Mouse (Mus musculus): ENCODE measurements around the gene Rwdd2a. TPM values are rescaled to one million over a fixed set of nuclear protein-coding genes. Genes with fewer than 3 reads are reported as not detected.
A peak's percentile ranks its signal among the peaks of the same experiment; 100 is the strongest.

Rwdd2a gene
- polyA plus RNA-seq, 1 experiment from 2014 or later, result 2.3 TPM

DNA sequence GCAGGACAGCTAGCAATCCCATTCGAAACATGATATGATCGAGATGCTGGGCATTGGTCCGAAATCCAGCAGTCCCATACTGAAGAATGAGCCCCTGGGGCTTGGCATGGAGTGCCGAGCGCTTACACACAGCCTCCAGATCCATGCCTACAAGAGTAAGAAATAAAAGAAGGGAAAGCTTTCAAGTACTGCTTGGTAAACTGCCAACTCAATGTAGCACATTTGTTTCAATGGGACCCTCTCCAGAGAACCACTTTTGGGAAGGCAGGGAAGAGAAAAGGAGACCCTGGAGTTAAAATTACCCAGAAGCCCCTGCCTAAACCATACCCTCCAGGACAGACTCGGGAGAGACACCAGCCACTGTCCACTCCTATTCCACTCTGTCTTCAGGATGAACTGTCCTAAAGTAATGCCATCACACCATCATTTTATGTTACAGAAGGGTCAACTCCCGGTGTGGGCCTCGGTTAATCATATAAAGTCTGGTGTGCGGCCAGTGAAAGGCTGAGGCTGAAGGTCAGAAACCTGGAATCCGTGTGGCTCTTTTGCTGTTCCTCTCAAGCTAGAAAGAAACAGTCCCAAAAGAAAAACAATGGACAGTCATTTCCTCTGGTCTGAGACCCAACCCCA, 1.4 kb upstream of the Rwdd2a start:
- Histone ChIP-seq H3K4me3 (peak overlapping the region; percentile 73), H3K4me1 (peaks cover 13% of the 10 kb centered on the region; the same call in 1 of the 2 replicates), H3K27ac (no peak overlapping the region), H3K27me3 (no peaks in the 10 kb centered on the region), H3K36me3 (peaks cover 19% of the 10 kb centered on the region), H3K9me3 (no peaks in the 10 kb centered on the region), H3K4me2 (replicated peaks) (peak overlapping the region; percentile 97), H3K9ac (no peak overlapping the region)
- no peak for ATAC-seq (ENCODE audit: insufficient number of reproducible peaks, insufficient read depth, low FRiP score, low TSS enrichment)
- WGBS, result 80% methylated on average over 10 of the region's 10 CpGs

DNA sequence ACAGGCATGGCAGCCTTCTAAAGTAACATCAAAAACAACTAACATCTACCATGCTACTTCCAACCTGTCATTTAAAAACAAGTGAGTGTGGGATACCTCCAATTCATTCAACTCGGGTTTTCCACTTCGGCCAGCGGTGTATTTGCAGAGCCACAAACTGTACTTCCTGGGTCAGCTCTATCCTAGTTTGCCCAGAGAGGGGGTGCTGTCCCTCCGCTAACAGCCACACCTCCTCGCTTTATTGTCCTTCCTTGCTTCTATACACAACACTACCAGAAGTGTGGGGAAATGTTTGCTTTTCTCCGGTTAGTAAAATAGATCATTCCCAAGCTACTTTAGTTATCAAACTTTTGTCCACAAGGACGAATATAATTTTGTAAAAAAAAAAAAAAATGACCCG, 845 bp upstream of the Rwdd2a start:
- ATAC-seq (ENCODE audit: insufficient number of reproducible peaks, insufficient read depth, low FRiP score, low TSS enrichment), result no peak
- Histone ChIP-seq H3K9me3 (no peaks in the 10 kb centered on the region), H3K27me3 (no peaks in the 10 kb centered on the region), H3K4me2 (replicated peaks) (peak overlapping the region; percentile 97), H3K9ac (no peak overlapping the region), H3K36me3 (peaks cover 16% of the 10 kb centered on the region), H3K4me3 (peak overlapping the region; percentile 73), H3K27ac (no peak overlapping the region), H3K4me1 (peaks cover 13% of the 10 kb centered on the region; the same call in 1 of the 2 replicates)
- WGBS, result 16% methylated on average over 8 of the region's 8 CpGs

GRCm38 (mm10) chr9:86572196-86572595, 405 bp downstream of the Rwdd2a start:
- Histone ChIP-seq H3K27me3 (no peaks in the 10 kb centered on the region), H3K9ac (peak overlapping the region; percentile 55), H3K36me3 (peaks cover 10% of the 10 kb centered on the region), H3K27ac (0 out of 2 replicates have a peak overlapping the region, but pooled peaks have one; percentile 52), H3K4me2 (replicated peaks) (peak overlapping the region; percentile 97), H3K9me3 (no peaks in the 10 kb centered on the region), H3K4me3 (peak overlapping the region; percentile 73), H3K4me1 (peaks cover 13% of the 10 kb centered on the region; the same call in 1 of the 2 replicates)
- 1% methylated on average over 25 of the region's 25 CpGs for WGBS
- peak; percentile 38; the same call in 1 of the 2 replicates for ATAC-seq (ENCODE audit: insufficient number of reproducible peaks, insufficient read depth, low FRiP score, low TSS enrichment)

DNA sequence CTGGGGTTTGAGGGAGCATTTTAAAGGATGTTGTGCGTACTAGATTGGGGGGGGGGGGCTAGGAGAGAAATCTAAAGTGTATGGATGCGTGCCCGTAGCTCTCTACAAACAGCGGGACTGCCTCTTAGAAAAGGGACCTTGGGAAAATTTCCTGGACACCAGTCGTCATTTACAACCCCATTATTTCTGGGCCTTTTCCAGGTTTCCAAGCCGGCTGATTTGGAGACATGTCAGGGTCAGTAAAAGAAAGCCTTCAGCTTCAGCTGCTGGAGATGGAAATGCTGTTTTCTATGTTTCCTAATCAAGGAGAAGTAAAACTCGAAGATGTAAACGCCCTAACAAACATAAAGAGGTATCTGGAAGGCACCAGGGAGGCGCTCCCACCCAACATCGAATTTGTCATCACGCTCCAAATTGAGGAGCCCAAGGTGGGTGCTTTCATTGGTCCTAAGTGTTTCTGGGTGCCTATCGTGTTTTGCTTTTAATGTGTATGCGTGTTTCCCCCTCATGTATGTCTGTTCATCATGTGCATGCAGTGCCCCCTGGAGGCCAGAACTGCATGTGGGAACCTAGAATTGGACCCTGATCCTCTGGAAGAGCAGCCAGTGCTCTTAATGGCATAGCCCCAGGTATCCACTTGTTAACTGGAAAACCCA, 973 bp downstream of the Rwdd2a start:
- H3K4me1 ChIP-seq, result peaks cover 13% of the 10 kb centered on the region; the same call in 1 of the 2 replicates
- 0 out of 2 replicates have a peak overlapping the region, but pooled peaks have one; percentile 55 for H3K9ac ChIP-seq
- no peak for ATAC-seq (ENCODE audit: insufficient number of reproducible peaks, insufficient read depth, low FRiP score, low TSS enrichment)
- H3K27me3 ChIP-seq, result no peaks in the 10 kb centered on the region
- H3K4me3 ChIP-seq, result peak overlapping the region; percentile 73
- 11% methylated on average over 13 of the region's 13 CpGs for WGBS
- H3K9me3 ChIP-seq, result no peaks in the 10 kb centered on the region
- H3K36me3 ChIP-seq, result peaks cover 10% of the 10 kb centered on the region
- H3K27ac ChIP-seq, result no peak overlapping the region
- H3K4me2 ChIP-seq (replicated peaks), result peak overlapping the region; percentile 97

- Histone ChIP-seq H3K9me3 (no peaks in the 10 kb centered on the region), H3K4me3 (no peak overlapping the region), H3K4me1 (peaks cover 13% of the 10 kb centered on the region; the same call in 1 of the 2 replicates), H3K27me3 (no peaks in the 10 kb centered on the region), H3K36me3 (peaks cover 8% of the 10 kb centered on the region), H3K9ac (no peak overlapping the region), H3K4me2 (replicated peaks) (no peak overlapping the region), H3K27ac (no peak overlapping the region)
- no peak for ATAC-seq (ENCODE audit: insufficient number of reproducible peaks, insufficient read depth, low FRiP score, low TSS enrichment)
- 76% methylated on average over 20 of the region's 20 CpGs for WGBS
These were observed 2.0 kb downstream of the Rwdd2a start for GRCm38 (mm10) chr9:86573616-86574303.

DNA sequence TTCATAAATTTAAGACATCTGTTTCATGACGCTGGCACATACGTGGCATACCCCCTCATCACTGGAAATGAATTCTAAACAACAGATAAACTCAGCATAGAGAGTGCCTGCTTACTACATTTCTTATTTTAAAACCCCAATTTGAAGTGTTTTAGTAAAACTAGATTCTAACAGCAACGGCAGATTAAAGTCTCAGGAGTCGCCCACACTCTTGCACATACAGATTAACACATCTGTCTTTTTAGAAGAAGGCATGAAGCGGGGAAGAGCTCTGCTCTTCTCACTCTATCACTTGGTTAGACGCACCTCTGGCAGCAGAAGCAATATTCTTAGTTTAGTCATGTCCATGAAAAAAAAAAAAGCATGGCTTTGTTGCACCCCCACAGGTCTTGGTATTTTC, 3.4 kb downstream of the Rwdd2a start:
- H3K36me3 ChIP-seq, result no peaks in the 10 kb centered on the region
- no peak overlapping the region for H3K4me2 ChIP-seq (replicated peaks)
- no peak overlapping the region for H3K4me3 ChIP-seq
- H3K27me3 ChIP-seq, result no peaks in the 10 kb centered on the region
- no peak for ATAC-seq (ENCODE audit: insufficient number of reproducible peaks, insufficient read depth, low FRiP score, low TSS enrichment)
- WGBS, result 84% methylated on average over 6 of the region's 6 CpGs
- H3K27ac ChIP-seq, result no peak overlapping the region
- H3K4me1 ChIP-seq, result peaks cover 13% of the 10 kb centered on the region; the same call in 1 of the 2 replicates
- H3K9ac ChIP-seq, result no peak overlapping the region
- H3K9me3 ChIP-seq, result no peaks in the 10 kb centered on the region

- no peaks in the 10 kb centered on the region for H3K4me1 ChIP-seq
- H3K4me2 ChIP-seq (replicated peaks), result no peak overlapping the region
- no peak overlapping the region for H3K9ac ChIP-seq
- H3K27ac ChIP-seq, result no peak overlapping the region
- WGBS, result 84% methylated on average over 10 of the region's 10 CpGs
- no peak for ATAC-seq (ENCODE audit: insufficient number of reproducible peaks, insufficient read depth, low FRiP score, low TSS enrichment)
- H3K36me3 ChIP-seq, result no peaks in the 10 kb centered on the region
- no peaks in the 10 kb centered on the region for H3K27me3 ChIP-seq
- no peak overlapping the region for H3K4me3 ChIP-seq
- no peaks in the 10 kb centered on the region for H3K9me3 ChIP-seq
These were observed 7.9 kb downstream of the Rwdd2a start for GRCm38 (mm10) chr9:86579657-86580056.

- WGBS, result 44% methylated on average over 3 of the region's 3 CpGs
- Histone ChIP-seq H3K9ac (no peak overlapping the region), H3K27ac (no peak overlapping the region)
These were observed 11.9 kb downstream of the Rwdd2a start for GRCm38 (mm10) chr9:86583740-86584139.

DNA sequence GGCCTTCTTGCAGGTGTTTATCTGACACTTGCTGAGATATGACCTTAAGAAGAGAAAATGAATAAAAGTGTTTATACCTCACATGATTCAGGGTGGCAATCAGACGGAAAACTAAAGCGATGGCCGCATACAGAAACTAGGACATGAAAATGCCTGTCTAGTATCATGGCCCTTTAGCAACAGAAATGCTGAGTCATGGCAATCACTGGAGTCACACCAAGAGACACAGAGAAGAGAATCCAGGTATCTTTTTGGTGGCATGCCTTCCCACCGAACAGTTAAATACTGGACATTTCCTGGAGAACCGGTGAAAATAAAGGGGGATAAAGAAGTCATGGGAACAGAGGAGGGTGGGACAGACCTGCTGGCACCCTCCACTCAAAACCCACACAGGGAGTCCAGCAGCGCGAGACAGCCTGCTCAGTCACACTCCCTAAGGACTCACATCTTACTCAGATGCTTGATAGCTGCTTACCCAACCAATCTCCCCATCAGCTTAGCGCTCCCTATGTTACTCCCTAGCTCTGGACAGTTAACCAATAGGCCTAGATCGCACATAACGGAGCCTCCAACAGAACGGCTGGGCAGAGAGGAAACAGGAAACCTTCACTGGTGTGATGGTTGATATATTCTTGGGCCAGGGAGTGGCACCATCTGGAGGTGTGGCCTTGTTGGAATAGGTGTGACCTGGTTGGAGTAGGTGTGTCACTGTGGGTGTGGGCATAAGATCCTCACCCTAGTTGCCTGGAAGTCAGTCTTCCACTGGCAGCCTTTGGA, 15.4 kb downstream of the Rwdd2a start:
- no peak overlapping the region for H3K4me3 ChIP-seq
- H3K27ac ChIP-seq, result no peak overlapping the region
- H3K9me3 ChIP-seq, result no peaks in the 10 kb centered on the region
- 89% methylated on average over 11 of the region's 11 CpGs for WGBS
- no peak for ATAC-seq (ENCODE audit: insufficient number of reproducible peaks, insufficient read depth, low FRiP score, low TSS enrichment)
- no peaks in the 10 kb centered on the region for H3K4me1 ChIP-seq
- no peaks in the 10 kb centered on the region for H3K36me3 ChIP-seq
- no peak overlapping the region for H3K4me2 ChIP-seq (replicated peaks)
- H3K9ac ChIP-seq, result no peak overlapping the region
- no peaks in the 10 kb centered on the region for H3K27me3 ChIP-seq

More at GRCm38 (mm10) chr9:86583740-86584139, 11.9 kb downstream of the Rwdd2a start:
- Histone ChIP-seq H3K4me2 (replicated peaks) (no peak overlapping the region), H3K4me3 (no peak overlapping the region), H3K27me3 (no peaks in the 10 kb centered on the region), H3K9me3 (no peaks in the 10 kb centered on the region), H3K36me3 (no peaks in the 10 kb centered on the region), H3K4me1 (no peaks in the 10 kb centered on the region)
- ATAC-seq (ENCODE audit: insufficient number of reproducible peaks, insufficient read depth, low FRiP score, low TSS enrichment), result no peak

DNA sequence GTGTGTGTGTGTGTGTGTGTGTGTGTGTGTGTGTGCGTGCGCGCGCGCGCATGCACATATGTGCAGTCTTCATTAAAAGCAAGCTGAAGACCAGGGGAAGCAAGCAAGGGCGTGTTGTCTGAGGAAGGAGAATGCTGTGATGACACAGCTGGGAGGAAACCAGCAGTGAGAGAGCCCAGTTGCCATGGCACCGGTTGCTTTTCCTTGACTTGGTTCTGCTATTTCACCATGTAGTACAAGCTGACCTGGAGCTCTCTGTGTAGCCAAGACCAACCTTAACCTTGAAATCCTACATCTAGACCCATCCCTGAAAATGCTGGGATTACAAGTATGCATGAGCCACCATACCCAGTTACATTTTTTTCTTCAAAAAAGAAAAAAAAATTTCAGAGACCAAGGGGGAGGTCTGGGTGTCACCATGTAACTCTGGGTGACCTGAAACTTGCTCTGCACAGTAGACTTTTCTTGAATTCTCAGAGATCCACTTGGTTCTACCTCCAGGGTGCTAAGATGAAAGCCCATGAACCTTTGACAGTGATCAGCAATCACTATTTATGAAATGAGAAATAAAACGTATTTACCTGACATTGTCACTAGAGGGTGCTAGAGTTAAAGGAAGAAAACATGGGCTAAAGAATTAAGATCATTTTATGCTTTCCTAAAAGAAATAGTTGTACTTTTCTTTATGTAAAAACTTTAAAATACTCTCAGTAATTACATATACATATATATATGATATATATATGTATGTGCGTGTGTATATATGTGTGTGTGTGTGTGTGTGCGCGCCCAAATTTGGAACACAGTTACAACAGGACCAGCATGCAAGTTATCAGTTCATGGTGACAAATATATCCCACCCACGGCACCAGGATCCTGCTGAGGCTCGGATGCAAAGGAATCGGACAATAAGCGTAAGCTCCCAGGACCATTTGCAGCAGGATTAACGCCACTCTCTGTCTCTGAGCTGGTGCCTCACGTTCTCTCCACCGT, 21.2 kb downstream of the Rwdd2a start:
- no peak for ATAC-seq (ENCODE audit: insufficient number of reproducible peaks, insufficient read depth, low FRiP score, low TSS enrichment)
- H3K4me2 ChIP-seq (replicated peaks), result no peak overlapping the region
- 79% methylated on average over 19 of the region's 19 CpGs for WGBS
- no peaks in the 10 kb centered on the region for H3K9me3 ChIP-seq
- H3K36me3 ChIP-seq, result peaks cover 2% of the 10 kb centered on the region; the same call in 1 of the 2 replicates
- H3K27me3 ChIP-seq, result no peaks in the 10 kb centered on the region
- no peak overlapping the region for H3K4me3 ChIP-seq
- H3K4me1 ChIP-seq, result no peaks in the 10 kb centered on the region
- H3K27ac ChIP-seq, result no peak overlapping the region
- no peak overlapping the region for H3K9ac ChIP-seq

Data from embryonic facial prominence, embryonic 12.5 days (tissue).